Mouse (Mus musculus) thymus, adult 2 months (tissue): ENCODE data around the gene Ulk1.

Experiments used
- CTCF ChIP-seq: fragments of 200-500 bp; IDR thresholded peaks from 2 replicates; pipeline ENCODE4 v1.5.1; 2012; ENCODE audit warnings: mild to moderate bottlenecking, control low read depth, low read length, moderate library complexity, borderline replicate concordance; ENCODE audit not compliant: control insufficient read depth, poor library complexity, insufficient read depth; ENCODE audit errors: extremely low read depth
- POLR2A ChIP-seq: fragments of 200-500 bp; IDR thresholded peaks from 2 replicates; pipeline ENCODE4 v1.6.1; 2012; ENCODE audit warnings: mild to moderate bottlenecking, low read length, control low read depth, moderate library complexity; ENCODE audit not compliant: control insufficient read depth, poor library complexity, insufficient read depth; ENCODE audit errors: extremely low read depth

GRCm38 (mm10) chr5:110808821-110809666, 853 bp downstream of the Ulk1 start:
- TF ChIP-seq CTCF (no peak), POLR2A (no peak)
